Mouse (Mus musculus) forebrain, embryonic 11.5 days (tissue): Measurements from ENCODE around the gene Ap2b1. TPM values are rescaled to one million over a fixed set of nuclear protein-coding genes. Genes with fewer than 3 reads are reported as not detected.
A peak's percentile ranks its signal among the peaks of the same experiment; 100 is the strongest.

ENCODE experiments used
- ATAC-seq: fragments of 200-750 bp; cut with Nextera tagmentation; replicated peaks from 2 replicates; pipeline ENCODE4 v1.8.0; 2017; ENCODE audit warnings: moderate TSS enrichment; ENCODE audit not compliant: low FRiP score
- DNase-seq: peaks from one replicate; pipeline ENCODE4 v3.0.0-alpha.2; 2017; ENCODE audit warnings: low spot score
- H3K27ac ChIP-seq: fragments of 300-500 bp; sonication (generic); 2 replicates; pipeline ENCODE4 v1.5.1; 2014; ENCODE audit warnings: low read depth, low read length
- H3K27me3 ChIP-seq: fragments of 300-500 bp; sonication (generic); 2 replicates; pipeline ENCODE4 v1.6.1; 2014; ENCODE audit warnings: mild to moderate bottlenecking, low read length, mixed read lengths; ENCODE audit not compliant: control insufficient read depth, insufficient read depth
- H3K36me3 ChIP-seq: fragments of 300-500 bp; sonication (generic); 2 replicates; pipeline ENCODE4 v1.6.1; 2014; ENCODE audit warnings: mild to moderate bottlenecking, low read length, moderate library complexity, mixed read lengths; ENCODE audit not compliant: control insufficient read depth, insufficient read depth
- H3K4me1 ChIP-seq: fragments of 300-500 bp; sonication (generic); replicated peaks from 2 replicates; pipeline ENCODE4 v1.6.1; 2014; ENCODE audit warnings: low read length, mixed read lengths; ENCODE audit not compliant: control insufficient read depth, insufficient read depth
- H3K4me2 ChIP-seq: fragments of 300-500 bp; sonication (generic); 2 replicates; pipeline ENCODE4 v1.6.1; 2014; ENCODE audit warnings: low read depth, mild to moderate bottlenecking, low read length, moderate library complexity, mixed read lengths; ENCODE audit not compliant: severe bottlenecking
- H3K4me3 ChIP-seq: fragments of 300-500 bp; sonication (generic); 2 replicates; pipeline ENCODE4 v1.5.1; 2014; ENCODE audit warnings: low read depth, low read length
- H3K9ac ChIP-seq: fragments of 300-500 bp; sonication (generic); 2 replicates; pipeline ENCODE4 v1.6.1; 2014; ENCODE audit warnings: low read length
- H3K9me3 ChIP-seq: fragments of 300-500 bp; sonication (generic); 2 replicates; pipeline ENCODE4 v1.6.1; 2016; ENCODE audit warnings: low read length, mixed read lengths; ENCODE audit not compliant: control insufficient read depth
- WGBS: fragments of 180-500 bp; shearing (Covaris S2); extraction: QIAGEN DNeasy Blood & Tissue Kit; methylation state at CpG from one replicate; pipeline ENCODE4 v1.1.7; 2014; 5-methylcytosine and 5-hydroxymethylcytosine counted together
- polyA plus RNA-seq: library from polyadenylated mRNA; unstranded; fragments of >200 nt; fragmentation: Nextera tagmentation; extraction: Ambion mirVana; gene quantifications from 2 replicates; pipeline ENCODE4 v1.2.1, GENCODE M21; 2014

Ap2b1 gene
- polyA plus RNA-seq, 1 experiment from 2014 or later: 108 TPM

GRCm38 (mm10) chr11:83410510-83410909 lies 111.7 kb downstream of the Ap2b1 start:
- DNase-seq: no peak
- Histone ChIP-seq H3K9me3 (no peaks in the 10 kb centered on the region), H3K36me3 (no peaks in the 10 kb centered on the region), H3K4me3 (peak overlapping the region; percentile 85; the same call in 1 of the 2 replicates), H3K4me1 (peaks cover 4% of the 10 kb centered on the region; the same call in 1 of the 2 replicates), H3K4me2 (peak overlapping the region; percentile 87), H3K27ac (no peak overlapping the region), H3K9ac (peak overlapping the region; percentile 82; the same call in 1 of the 2 replicates), H3K27me3 (no peaks in the 10 kb centered on the region)
- WGBS: 32% methylated on average over 6 of the region's 6 CpGs
- ATAC-seq: no peak

DNA sequence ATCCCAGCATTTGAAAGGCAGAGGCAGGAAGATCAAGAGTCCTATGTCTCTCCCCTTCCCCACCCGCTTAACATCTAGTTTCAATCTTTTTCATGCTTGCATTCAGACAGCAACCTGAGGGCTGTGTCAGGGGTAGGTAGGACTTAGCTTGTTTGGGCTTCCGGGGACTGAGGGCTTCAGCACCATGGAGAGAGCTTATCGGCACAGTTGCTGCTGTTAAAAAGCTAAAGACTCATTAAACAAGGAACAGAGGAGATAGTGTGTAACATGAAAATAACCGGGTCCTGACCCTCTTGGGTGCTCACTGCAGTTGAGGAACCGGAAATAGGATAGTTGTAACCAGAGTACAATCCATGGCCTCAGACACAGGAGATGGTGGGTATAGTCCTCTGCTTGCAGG lies 118.3 kb downstream of the Ap2b1 start:
- no peaks in the 10 kb centered on the region for H3K36me3 ChIP-seq
- H3K4me3 ChIP-seq: no peak overlapping the region
- no peaks in the 10 kb centered on the region for H3K9me3 ChIP-seq
- H3K4me2 ChIP-seq: no peak overlapping the region
- peaks cover 8% of the 10 kb centered on the region for H3K4me1 ChIP-seq
- 11% methylated on average over 5 of the region's 5 CpGs for WGBS
- H3K27ac ChIP-seq: no peak overlapping the region
- peak; percentile 79 for DNase-seq
- peaks cover 19% of the 10 kb centered on the region for H3K27me3 ChIP-seq
- no peak overlapping the region for H3K9ac ChIP-seq
- no peak for ATAC-seq

GRCm38 (mm10) chr11:83417708-83418107 lies 118.9 kb downstream of the Ap2b1 start:
- Histone ChIP-seq H3K4me3 (no peak overlapping the region), H3K9me3 (no peaks in the 10 kb centered on the region), H3K9ac (no peak overlapping the region), H3K27me3 (peaks cover 19% of the 10 kb centered on the region), H3K27ac (no peak overlapping the region), H3K4me2 (no peak overlapping the region), H3K36me3 (no peaks in the 10 kb centered on the region), H3K4me1 (peaks cover 8% of the 10 kb centered on the region)
- ATAC-seq (no peak), DNase-seq (no peak)
- WGBS: 86% methylated on average over 7 of the region's 7 CpGs

DNA sequence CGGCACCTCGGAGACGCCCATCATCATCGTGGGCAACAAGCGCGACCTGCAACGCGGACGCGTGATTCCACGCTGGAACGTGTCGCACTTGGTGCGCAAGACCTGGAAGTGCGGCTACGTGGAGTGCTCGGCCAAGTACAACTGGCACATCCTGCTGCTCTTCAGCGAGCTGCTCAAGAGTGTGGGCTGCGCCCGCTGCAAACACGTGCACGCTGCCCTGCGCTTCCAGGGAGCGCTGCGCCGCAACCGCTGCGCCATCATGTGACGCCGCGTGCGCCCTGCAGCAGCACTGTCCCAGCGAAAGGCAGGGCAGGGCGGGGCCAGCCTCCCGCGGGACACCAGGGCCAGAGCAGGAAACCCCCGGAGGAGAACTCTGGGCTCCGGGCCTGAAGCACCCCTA lies 119.7 kb downstream of the Ap2b1 start:
- ATAC-seq: no peak
- Histone ChIP-seq H3K36me3 (no peaks in the 10 kb centered on the region), H3K4me2 (peak overlapping the region; percentile 31; the same call in 1 of the 2 replicates), H3K27ac (no peak overlapping the region), H3K9me3 (no peaks in the 10 kb centered on the region), H3K4me1 (peaks cover 8% of the 10 kb centered on the region), H3K4me3 (no peak overlapping the region), H3K27me3 (peaks cover 19% of the 10 kb centered on the region), H3K9ac (no peak overlapping the region)
- peak; percentile 73 for DNase-seq
- WGBS: 6% methylated on average over 38 of the region's 38 CpGs

DNA sequence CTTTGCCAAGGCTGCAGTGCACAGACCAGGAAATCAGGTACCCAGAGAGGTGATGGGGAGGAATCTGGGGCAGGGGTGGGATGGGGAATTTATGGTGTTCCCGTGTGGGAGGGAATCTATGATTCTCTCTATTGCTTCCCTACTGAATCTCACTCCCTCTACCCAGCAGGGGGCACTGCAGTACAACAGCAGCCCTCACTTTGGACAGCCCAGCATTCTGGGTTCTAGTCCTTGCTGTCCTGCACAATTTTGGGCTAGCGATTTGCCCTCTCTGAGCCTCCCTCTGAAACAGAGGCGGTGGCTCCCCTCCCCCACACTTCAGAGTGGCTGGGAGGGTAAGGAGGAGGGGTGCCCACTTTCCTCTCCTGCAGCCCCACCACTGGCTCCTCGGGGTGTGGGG lies 121.5 kb downstream of the Ap2b1 start:
- ATAC-seq: no peak
- H3K36me3 ChIP-seq: no peaks in the 10 kb centered on the region
- no peak overlapping the region for H3K27ac ChIP-seq
- 49% methylated on average over 4 of the region's 4 CpGs for WGBS
- no peak for DNase-seq
- no peaks in the 10 kb centered on the region for H3K9me3 ChIP-seq
- H3K4me1 ChIP-seq: peaks cover 8% of the 10 kb centered on the region
- H3K9ac ChIP-seq: no peak overlapping the region
- H3K27me3 ChIP-seq: peaks cover 19% of the 10 kb centered on the region
- H3K4me3 ChIP-seq: no peak overlapping the region
- H3K4me2 ChIP-seq: no peak overlapping the region

GRCm38 (mm10) chr11:83421305-83421704 lies 122.5 kb downstream of the Ap2b1 start:
- Histone ChIP-seq H3K9me3 (no peaks in the 10 kb centered on the region), H3K36me3 (no peaks in the 10 kb centered on the region), H3K27ac (no peak overlapping the region), H3K4me3 (no peak overlapping the region), H3K4me1 (peaks cover 8% of the 10 kb centered on the region), H3K4me2 (no peak overlapping the region), H3K9ac (no peak overlapping the region), H3K27me3 (peaks cover 19% of the 10 kb centered on the region)
- ATAC-seq: no peak
- 4% methylated on average over 9 of the region's 9 CpGs for WGBS
- DNase-seq: peak; percentile 83

- H3K27me3 ChIP-seq: peaks cover 8% of the 10 kb centered on the region; the same call in 1 of the 2 replicates
- no peaks in the 10 kb centered on the region for H3K4me1 ChIP-seq
- 8% methylated on average over 8 of the region's 8 CpGs for WGBS
These were observed 125.9 kb downstream of the Ap2b1 start for GRCm38 (mm10) chr11:83424681-83425080.

DNA sequence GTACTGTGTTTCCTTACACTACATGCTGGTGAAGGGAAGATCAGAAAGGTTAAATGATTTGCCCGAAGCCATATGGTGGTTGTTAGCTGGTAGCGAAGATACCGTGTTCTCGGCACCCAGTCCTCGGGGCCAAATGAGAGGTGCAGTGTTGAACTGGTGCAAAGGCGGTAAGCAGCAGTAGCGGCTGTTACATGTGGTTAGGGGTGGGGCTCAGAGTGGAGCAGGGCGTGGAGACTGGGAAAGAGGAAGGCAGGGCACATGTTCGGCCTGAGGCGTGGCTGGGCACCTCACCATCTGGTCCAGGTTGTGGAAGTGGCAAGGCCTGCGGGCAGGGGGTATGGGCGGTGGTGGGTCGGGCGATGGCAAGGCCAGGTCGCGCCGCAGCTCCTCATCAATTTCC lies 128.1 kb downstream of the Ap2b1 start:
- Histone ChIP-seq H3K27me3 (0 out of 2 replicates have a peak, but pooled peaks cover 2% of the 10 kb centered on the region), H3K4me1 (no peaks in the 10 kb centered on the region), H3K27ac (no peak overlapping the region), H3K9me3 (no peaks in the 10 kb centered on the region), H3K4me3 (no peak overlapping the region), H3K4me2 (no peak overlapping the region), H3K9ac (no peak overlapping the region), H3K36me3 (no peaks in the 10 kb centered on the region)
- WGBS: 43% methylated on average over 17 of the region's 17 CpGs
- ATAC-seq: no peak
- DNase-seq: no peak

More at GRCm38 (mm10) chr11:83424681-83425080, 125.9 kb downstream of the Ap2b1 start:
- Histone ChIP-seq H3K27ac (no peak overlapping the region), H3K9me3 (no peaks in the 10 kb centered on the region), H3K4me2 (no peak overlapping the region), H3K36me3 (no peaks in the 10 kb centered on the region), H3K9ac (no peak overlapping the region), H3K4me3 (no peak overlapping the region)
- ATAC-seq (no peak; the same call in 1 of the 2 replicates), DNase-seq (peak; percentile 87)

DNA sequence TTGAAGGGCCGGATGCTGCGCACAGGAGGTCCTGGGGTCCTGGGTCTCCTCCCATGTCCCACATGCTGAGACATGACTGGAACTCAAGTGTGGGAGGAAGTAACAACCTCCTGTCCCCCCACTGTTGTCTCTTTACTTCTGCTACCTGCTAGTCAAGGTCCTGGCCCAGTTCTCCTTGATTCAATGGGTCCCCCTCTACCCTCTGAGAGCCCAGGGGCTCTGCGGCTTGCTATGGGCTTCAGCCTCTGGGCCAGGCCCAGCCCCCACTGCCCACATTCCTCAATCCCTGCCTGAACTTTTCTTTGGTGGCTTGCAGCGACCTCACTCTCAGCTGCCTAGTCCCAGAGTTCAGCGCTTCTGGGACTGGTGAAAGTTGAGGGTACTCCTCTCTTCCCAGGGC lies 130.5 kb downstream of the Ap2b1 start, which contains the start of gene Gas2l2:
TSS of gene Gas2l2 (minus strand) at position 101 of the 400 bp plus-strand sequence.
- WGBS: 49% methylated on average over 5 of the region's 5 CpGs
- DNase-seq (no peak), ATAC-seq (no peak)
- H3K27ac ChIP-seq: no peak within 1 kb of the TSS
- H3K27me3 ChIP-seq: 0 out of 2 replicates have a peak, but pooled peaks cover 2% of the 10 kb centered on the region
- no peaks in the 10 kb centered on the region for H3K4me1 ChIP-seq
- H3K9me3 ChIP-seq: no peaks in the 10 kb centered on the region
- no peaks in the 10 kb centered on the region for H3K36me3 ChIP-seq
- no peak within 1 kb of the TSS for H3K4me2 ChIP-seq
- no peak within 1 kb of the TSS for H3K9ac ChIP-seq
- no peak within 1 kb of the TSS for H3K4me3 ChIP-seq
